Mouse (Mus musculus) embryonic facial prominence, embryonic 10.5 days (tissue): ENCODE measurements around the gene Serpine1. TPM values are rescaled to one million over a fixed set of nuclear protein-coding genes. Genes with fewer than 3 reads are reported as not detected.

Experiments
- DNase-seq: peaks from one replicate; pipeline ENCODE4 v3.0.0-alpha.2; 2017; ENCODE audit warnings: low spot score
- H3K27ac ChIP-seq: fragments of 300-500 bp; sonication (generic); replicated peaks from 2 replicates; pipeline ENCODE4 v1.5.1; 2016; ENCODE audit warnings: mild to moderate bottlenecking
- H3K27me3 ChIP-seq: fragments of 300-500 bp; sonication (generic); replicated peaks from 2 replicates; pipeline ENCODE4 v1.6.1; 2016; ENCODE audit warnings: low read depth, mild to moderate bottlenecking; ENCODE audit not compliant: poor library complexity, severe bottlenecking
- H3K36me3 ChIP-seq: fragments of 300-500 bp; sonication (generic); replicated peaks from 2 replicates; pipeline ENCODE4 v1.6.1; 2016; ENCODE audit warnings: mild to moderate bottlenecking, moderate library complexity
- H3K4me1 ChIP-seq: fragments of 300-500 bp; sonication (generic); 2 replicates; pipeline ENCODE4 v1.6.1; 2016
- H3K4me3 ChIP-seq: fragments of 300-500 bp; sonication (generic); 2 replicates; pipeline ENCODE4 v1.5.1; 2016; ENCODE audit warnings: mild to moderate bottlenecking, moderate library complexity
- H3K9me3 ChIP-seq: fragments of 300-500 bp; sonication (generic); 2 replicates; pipeline ENCODE4 v1.6.1; 2016; ENCODE audit warnings: mild to moderate bottlenecking
- WGBS: fragments of 180-500 bp; shearing (Covaris S2); methylation state at CpG from one replicate; pipeline ENCODE4 v1.1.7; 2016; 5-methylcytosine and 5-hydroxymethylcytosine counted together
- polyA plus RNA-seq: library from polyadenylated mRNA; unstranded; fragments of >200 nt; fragmentation: Nextera tagmentation; extraction: Ambion mirVana; gene quantifications from 2 replicates; pipeline ENCODE4 v1.2.1, GENCODE M21; 2016

The Serpine1 gene
- polyA plus RNA-seq, 1 experiment from 2014 or later, result 0.12 TPM

DNA sequence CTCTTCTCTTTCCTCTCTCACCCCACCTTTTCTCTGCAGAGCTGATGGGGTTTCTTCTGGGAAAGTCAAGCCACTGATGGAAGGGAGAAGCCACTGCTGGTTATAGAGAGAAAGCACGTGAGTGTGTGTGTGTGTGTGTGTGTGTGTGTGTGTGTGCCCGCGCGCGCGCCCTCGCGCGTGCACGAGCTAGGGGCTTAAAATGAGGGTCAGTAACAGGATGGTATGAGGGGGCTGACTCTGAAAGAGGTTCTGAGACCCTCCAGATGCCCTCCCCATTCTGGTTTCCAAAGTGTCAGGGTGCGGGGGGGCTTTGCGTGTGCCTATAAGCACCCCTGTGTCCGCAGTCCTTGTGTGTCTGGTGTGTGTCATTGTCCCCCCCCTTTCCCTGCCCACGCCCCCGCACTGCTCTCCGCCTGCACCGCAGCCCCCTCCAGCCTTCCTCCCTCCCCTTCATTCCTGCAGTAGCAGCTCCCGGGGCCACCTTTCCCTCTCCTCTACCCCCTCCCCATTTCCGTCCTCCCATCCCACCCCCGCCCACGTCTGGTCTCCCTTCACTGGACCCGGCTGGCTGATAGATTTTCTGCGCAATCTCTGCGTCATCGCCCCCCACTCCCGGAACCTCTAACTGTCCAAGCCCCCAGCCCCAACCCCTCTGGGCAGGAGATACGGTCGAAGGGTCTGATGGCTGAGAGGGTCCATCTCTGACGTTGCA is 43.4 kb downstream of the Serpine1 start:
- peak overlapping the region; percentile 58; the same call in 1 of the 2 replicates for H3K4me3 ChIP-seq

DNA sequence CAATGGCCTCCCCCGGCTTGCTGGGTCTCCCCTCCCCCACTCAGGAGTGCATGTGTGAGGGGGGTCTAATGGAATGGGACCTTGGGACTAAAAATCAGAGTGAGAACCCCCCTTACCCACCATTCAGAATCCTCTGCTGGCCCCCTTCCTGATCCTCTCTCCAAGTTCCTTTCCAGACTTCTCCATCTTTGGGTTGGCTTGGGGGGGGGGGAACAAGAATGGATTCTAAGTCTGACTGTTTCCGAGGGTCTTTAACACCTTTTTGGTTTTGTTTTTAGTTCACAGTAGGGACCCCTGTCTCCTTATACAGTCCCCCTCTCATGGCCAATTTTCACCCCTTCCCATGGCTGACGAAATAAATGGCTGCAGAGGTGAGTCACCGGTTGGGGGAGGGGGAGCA is 46.0 kb downstream of the Serpine1 start, which contains the start of gene Vgf:
Gene Vgf, plus strand, starts transcription at position 301 of the 400 bp plus-strand sequence.
- Histone ChIP-seq H3K36me3 (no peaks in the 10 kb centered on the region), H3K27ac (no peak within 1 kb of the TSS), H3K9me3 (no peaks in the 10 kb centered on the region), H3K27me3 (peaks cover 74% of the 10 kb centered on the region), H3K4me1 (peaks cover 35% of the 10 kb centered on the region), H3K4me3 (peak within 1 kb of the TSS; percentile 25; the same call in 1 of the 2 replicates)
- no peak for DNase-seq
- 31% methylated on average over 4 of the region's 4 CpGs for WGBS

More for the DNA sequence above, 43.4 kb downstream of the Serpine1 start:
- DNase-seq, result no peak
- Histone ChIP-seq H3K27ac (no peak overlapping the region), H3K9me3 (no peaks in the 10 kb centered on the region), H3K27me3 (peaks cover 100% of the 10 kb centered on the region), H3K36me3 (no peaks in the 10 kb centered on the region), H3K4me1 (peaks cover 59% of the 10 kb centered on the region)
- 2% methylated on average over 28 of the region's 29 CpGs for WGBS

DNA sequence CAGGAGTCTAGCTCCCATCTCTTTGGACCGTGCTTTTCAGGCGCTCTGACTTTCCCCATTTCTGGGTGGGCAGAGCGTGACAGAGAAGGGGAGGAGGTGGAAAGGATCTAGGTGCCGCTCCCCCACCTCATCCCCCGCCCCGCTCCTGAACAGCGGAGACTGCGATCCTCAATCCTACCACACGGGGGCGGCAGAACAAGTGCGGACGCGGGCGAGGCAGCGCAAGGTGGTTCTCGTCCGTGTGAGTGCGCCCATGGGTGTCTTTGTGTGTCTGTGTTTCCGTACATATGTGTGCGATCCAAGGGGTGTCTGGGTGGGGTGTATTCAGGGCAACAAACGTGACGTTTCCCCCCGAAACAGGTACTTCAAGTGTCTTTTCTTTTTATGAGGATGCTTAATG is 46.9 kb downstream of the Serpine1 start:
- peak overlapping the region; percentile 25; the same call in 1 of the 2 replicates for H3K4me3 ChIP-seq
- WGBS, result 1% methylated on average over 23 of the region's 23 CpGs
- H3K9me3 ChIP-seq, result no peaks in the 10 kb centered on the region
- no peaks in the 10 kb centered on the region for H3K36me3 ChIP-seq
- H3K27me3 ChIP-seq, result peaks cover 64% of the 10 kb centered on the region
- peak; percentile 84 for DNase-seq
- H3K27ac ChIP-seq, result no peak overlapping the region
- peaks cover 26% of the 10 kb centered on the region for H3K4me1 ChIP-seq

DNA sequence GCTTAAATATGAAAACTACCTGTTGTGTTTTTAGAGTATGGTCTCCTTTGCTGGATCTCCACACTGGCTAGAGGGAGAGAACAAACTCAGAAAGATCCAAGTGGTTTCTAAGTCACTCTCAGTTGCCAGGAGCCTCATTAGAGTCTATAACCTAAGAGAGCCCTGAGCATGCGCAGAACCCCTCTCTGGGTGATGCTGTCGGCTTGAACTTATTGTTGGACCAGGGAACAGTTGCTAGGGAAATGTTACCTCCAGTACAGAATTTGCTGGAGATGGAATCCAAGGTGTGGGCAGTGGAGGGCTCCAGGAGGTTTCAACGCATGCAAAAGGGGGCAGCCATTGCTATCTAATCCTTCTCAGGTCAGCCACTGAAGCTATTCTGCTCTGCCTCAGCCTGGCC is 47.8 kb downstream of the Serpine1 start:
- no peak overlapping the region for H3K27ac ChIP-seq
- no peak for DNase-seq

DNA sequence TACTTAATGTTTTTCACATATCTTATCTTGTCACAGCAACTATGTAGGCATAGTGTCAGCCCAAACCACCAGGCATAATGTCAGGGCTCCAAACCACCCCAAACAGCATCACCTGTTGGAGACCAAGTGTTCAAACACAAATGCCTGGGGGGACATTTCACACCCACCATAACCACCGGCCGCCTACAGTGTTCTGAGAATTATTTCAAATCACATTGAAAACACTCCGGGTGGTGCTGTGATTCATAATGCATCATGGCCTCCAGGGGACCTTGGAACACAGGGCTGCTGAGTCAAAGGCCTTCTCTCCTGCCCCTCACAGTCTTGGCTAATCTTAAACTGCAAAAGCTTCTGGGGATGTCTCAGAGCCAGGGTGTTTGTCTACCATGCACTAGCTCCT is 56.2 kb downstream of the Serpine1 start:
- Histone ChIP-seq H3K27ac (no peak overlapping the region), H3K4me3 (no peak overlapping the region), H3K4me1 (no peaks in the 10 kb centered on the region), H3K27me3 (no peaks in the 10 kb centered on the region), H3K36me3 (no peaks in the 10 kb centered on the region), H3K9me3 (0 out of 2 replicates have a peak, but pooled peaks cover 2% of the 10 kb centered on the region)
- no peak for DNase-seq
- WGBS, result 90% methylated on average over 3 of the region's 3 CpGs

More for the DNA sequence above, 47.8 kb downstream of the Serpine1 start:
- H3K27me3 ChIP-seq, result peaks cover 56% of the 10 kb centered on the region
- no peak overlapping the region for H3K4me3 ChIP-seq
- 48% methylated on average over 3 of the region's 3 CpGs for WGBS
- H3K4me1 ChIP-seq, result peaks cover 20% of the 10 kb centered on the region
- no peaks in the 10 kb centered on the region for H3K9me3 ChIP-seq
- no peaks in the 10 kb centered on the region for H3K36me3 ChIP-seq

DNA sequence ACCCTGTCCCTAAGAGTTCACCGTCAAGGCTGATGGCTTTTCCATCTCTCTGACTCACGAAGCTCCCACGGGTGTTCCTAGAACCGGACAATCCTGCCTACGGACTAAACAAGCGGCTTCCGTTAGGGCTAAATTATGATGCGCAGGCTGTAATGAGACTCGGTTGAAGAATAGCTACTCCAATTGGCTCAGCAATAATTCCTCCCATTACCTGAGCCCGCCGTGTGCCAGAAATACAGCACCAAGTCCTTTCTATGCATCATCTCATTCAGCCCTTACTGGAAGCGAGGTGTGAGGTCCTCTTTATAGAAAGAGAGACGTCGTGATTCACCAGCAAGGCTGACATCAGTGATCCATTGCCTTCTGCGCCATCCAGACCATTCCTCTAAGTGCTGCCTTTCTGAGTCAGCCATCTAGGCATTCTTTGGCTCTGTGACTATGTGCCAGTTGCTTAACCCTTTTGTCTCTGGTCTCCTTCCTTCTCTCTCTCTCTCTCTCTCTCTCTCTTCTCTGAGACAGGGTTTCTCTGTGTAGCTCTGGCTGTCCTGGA is 59.6 kb downstream of the Serpine1 start:
- Histone ChIP-seq H3K36me3 (no peaks in the 10 kb centered on the region), H3K4me3 (no peak overlapping the region), H3K27me3 (no peaks in the 10 kb centered on the region), H3K4me1 (no peaks in the 10 kb centered on the region), H3K27ac (no peak overlapping the region), H3K9me3 (0 out of 2 replicates have a peak, but pooled peaks cover 2% of the 10 kb centered on the region)
- 82% methylated on average over 15 of the region's 15 CpGs for WGBS
- DNase-seq, result no peak

Other genes with a start within 250 kb of the Serpine1 start
- gene Col26a1, start 189.1 kb downstream of the Serpine1 start, polyA plus RNA-seq, result 103 and 118 TPM in 2 replicates
- 77.9 and 86.1 TPM in 2 replicates for gene Ift22, start 164.1 kb downstream of the Serpine1 start, polyA plus RNA-seq
- 267 and 272 TPM in 2 replicates for gene Fis1, start 119.0 kb downstream of the Serpine1 start, polyA plus RNA-seq
- 0.10 and 0.29 TPM in 2 replicates for gene Cldn15, start 105.7 kb downstream of the Serpine1 start, polyA plus RNA-seq
- gene Plod3, start 85.2 kb downstream of the Serpine1 start, polyA plus RNA-seq, result 42.6 and 44.6 TPM in 2 replicates
- gene Znhit1, start 84.2 kb downstream of the Serpine1 start, polyA plus RNA-seq, result 106 and 117 TPM in 2 replicates
- 0.39 and 0.40 TPM in 2 replicates for gene Vgf, start 45.9 kb downstream of the Serpine1 start, polyA plus RNA-seq
- gene Ap1s1, start 26.1 kb downstream of the Serpine1 start, polyA plus RNA-seq, result 177 and 178 TPM in 2 replicates
- 3.7 and 3.8 TPM in 2 replicates for gene Trim56, start 43.9 kb upstream of the Serpine1 start, polyA plus RNA-seq
- not detected in 2 replicates for gene Muc3, start 77.1 kb upstream of the Serpine1 start, polyA plus RNA-seq
- not detected in 2 replicates for gene Muc3a, start 140.1 kb upstream of the Serpine1 start, polyA plus RNA-seq
- gene Ache, start 215.3 kb upstream of the Serpine1 start, polyA plus RNA-seq, result 3.8 and 4.5 TPM in 2 replicates
- 7.8 and 8.3 TPM in 2 replicates for gene Ufsp1, start 222.4 kb upstream of the Serpine1 start, polyA plus RNA-seq
- gene Srrt, start 235.4 kb upstream of the Serpine1 start, polyA plus RNA-seq, result 191 and 214 TPM in 2 replicates
- gene Trip6, start 242.1 kb upstream of the Serpine1 start, polyA plus RNA-seq, result 73.1 and 76.2 TPM in 2 replicates